Mouse (Mus musculus) CD8-positive naive resting alpha-beta T cell, adult 57 days (primary cell): ENCODE data around the gene Nod1. TPM values are rescaled to one million over a fixed set of nuclear protein-coding genes. Genes with fewer than 3 reads are reported as not detected.

ENCODE experiments used
- total RNA-seq: library from RNA; stranded (reverse); gene quantifications from one replicate; pipeline ENCODE4 v1.2.4, GENCODE M21; 2023

Nod1 gene
- 25.5 TPM for total RNA-seq

DNA sequence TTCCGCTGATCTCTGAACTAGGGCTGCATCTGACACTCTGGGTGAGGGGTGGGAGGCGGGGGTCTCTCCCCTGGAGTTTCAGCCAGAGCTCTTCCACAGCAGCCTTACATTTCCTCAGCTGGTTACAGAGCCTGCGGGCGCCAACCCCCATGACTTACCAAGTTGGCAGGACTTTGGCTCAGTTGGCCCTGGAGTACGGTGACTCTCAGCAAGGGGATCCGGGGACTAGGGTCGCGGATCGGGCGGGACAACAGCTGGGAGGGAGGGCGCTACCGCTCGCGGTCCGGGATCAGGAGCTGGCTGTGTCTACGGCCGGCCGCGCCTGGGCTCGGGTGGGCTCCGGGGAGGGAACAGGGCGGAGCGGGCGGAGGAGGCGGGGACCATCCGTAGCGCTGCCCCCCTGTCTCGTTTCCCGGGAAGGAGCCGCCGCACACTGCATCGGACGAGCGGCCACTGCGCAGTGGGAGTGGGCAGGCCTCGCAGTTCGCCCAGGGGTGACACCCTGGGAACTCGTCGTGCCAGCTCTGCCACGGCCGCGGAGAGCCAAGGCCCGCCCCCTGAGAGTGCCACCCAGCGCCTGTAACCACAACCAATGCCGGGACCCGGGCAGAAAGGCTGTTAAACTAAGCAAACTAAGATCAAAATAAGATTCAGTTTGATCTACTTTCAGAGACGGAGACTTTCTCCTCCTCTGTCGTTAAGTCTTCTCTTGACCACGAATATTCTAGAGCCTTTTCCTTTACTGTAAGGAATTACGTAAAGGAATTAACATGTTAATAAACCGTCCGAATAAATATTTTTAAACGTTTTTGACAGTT is at the start of gene Nod1:
Gene Nod1, minus strand, starts transcription at position 502 of the 818 bp plus-strand sequence.

DNA sequence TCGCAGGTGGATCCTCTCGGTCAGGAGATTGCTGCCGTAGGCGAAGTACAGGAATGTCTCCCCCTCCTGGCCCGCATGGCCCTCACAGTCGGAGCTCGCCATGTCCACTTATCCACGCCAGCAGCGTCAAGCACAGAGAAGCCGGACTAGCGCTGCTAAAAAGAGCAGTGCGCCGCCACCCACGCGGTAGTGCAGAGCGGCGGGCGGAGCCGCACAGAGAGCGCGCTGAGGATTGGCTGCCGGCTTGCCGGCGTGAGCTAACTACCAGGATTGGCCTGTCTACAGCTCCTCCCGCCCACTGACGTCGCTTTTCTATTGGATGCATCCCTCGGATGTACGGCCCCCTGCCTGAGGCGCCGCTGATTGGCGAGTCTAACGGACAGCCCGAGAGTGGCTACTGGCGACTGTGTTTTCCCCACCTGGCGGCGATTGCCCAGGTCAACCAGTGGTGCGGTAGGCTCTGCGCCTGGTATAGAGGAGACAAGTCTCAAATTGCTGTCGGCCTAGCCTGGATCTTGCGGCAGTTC is 20.4 kb upstream of the Nod1 start, which contains the start of gene Ggct:
Gene Ggct, minus strand, starts transcription at position 217 of the 527 bp plus-strand sequence.

Other genes with a start within 250 kb of the Nod1 start
- 103 TPM for gene Znrf2, start 155.7 kb downstream of the Nod1 start, total RNA-seq
- 21.1 TPM for gene Ggct, start 20.3 kb upstream of the Nod1 start, total RNA-seq
- gene Gars, start 65.4 kb upstream of the Nod1 start, total RNA-seq, result 85.1 TPM
- not detected for gene Crhr2, start 160.4 kb upstream of the Nod1 start, total RNA-seq
- not detected for gene Inmt, start 202.4 kb upstream of the Nod1 start, total RNA-seq
- 0.15 TPM for gene Mindy4, start 230.8 kb upstream of the Nod1 start, total RNA-seq